Mouse (Mus musculus) CH12.LX (cell line): ENCODE measurements at regions not wholly inside any gene's neighbourhood (a gene's known extent, or its start where the extent isn't known, plus 50 kb on each side); places are given as distances from the start of the nearest gene placed in this dataset.

Experiments
- DNase-seq: peaks from one replicate; pipeline ENCODE4 v3.0.0-alpha.2; 2013; ENCODE audit errors: extremely low read depth
- H3K27ac ChIP-seq: 2 replicates; pipeline ENCODE4 v1.5.1; 2012; ENCODE audit warnings: low read depth, mild to moderate bottlenecking, control low read depth, moderate library complexity; ENCODE audit not compliant: insufficient read depth
- H3K27me3 ChIP-seq: replicated peaks from 2 replicates; pipeline ENCODE3; 2012; ENCODE audit warnings: inconsistent platforms
- H3K36me3 ChIP-seq, 2 experiments: replicated peaks in 1 of 2; 2 replicates each; pipeline versions ENCODE3 to v1.6.1; 2012; ENCODE audit warnings: inconsistent platforms in 1 of 2, low read length in 1 of 2, mild to moderate bottlenecking in 1 of 2, mixed read lengths in 1 of 2, moderate library complexity in 1 of 2; ENCODE audit not compliant: control insufficient read depth in 1 of 2, insufficient read depth in 1 of 2
- H3K4me1 ChIP-seq, 2 experiments: 2 replicates each; pipeline ENCODE4 v1.6.1; 2012; ENCODE audit warnings: inconsistent platforms in 1 of 2, moderate library complexity in 1 of 2; ENCODE audit not compliant: insufficient read depth in 2 of 2, control insufficient read depth in 1 of 2
- H3K4me2 ChIP-seq: 2 replicates; pipeline ENCODE4 v1.6.1; 2012; ENCODE audit warnings: low read depth, mild to moderate bottlenecking, control low read depth; ENCODE audit not compliant: poor library complexity, insufficient read depth, severe bottlenecking
- H3K4me3 ChIP-seq, 3 experiments: fragments of 150-350 bp in 1 of 3; sonication (generic) in 1 of 3; replicated peaks in 1 of 3; 2 replicates each; pipeline versions ENCODE3 to v1.5.1; 2011 to 2012; ENCODE audit warnings: low read depth in 2 of 3, low read length in 2 of 3, mild to moderate bottlenecking in 2 of 3, moderate library complexity in 2 of 3, control low read depth in 1 of 3, improper control_type of control experiment in 1 of 3, inconsistent platforms in 1 of 3, mixed read lengths in 1 of 3; ENCODE audit not compliant: poor library complexity in 1 of 3
- H3K79me2 ChIP-seq: replicated peaks from 2 replicates; pipeline ENCODE4 v1.6.1; 2012; ENCODE audit warnings: mild to moderate bottlenecking, moderate library complexity; ENCODE audit not compliant: control insufficient read depth, poor library complexity, insufficient read depth, severe bottlenecking; ENCODE audit errors: extremely low read depth
- H3K9ac ChIP-seq: 2 replicates; pipeline ENCODE4 v1.6.1; 2012; ENCODE audit warnings: low read depth, mild to moderate bottlenecking, control low read depth, moderate library complexity; ENCODE audit not compliant: insufficient read depth
- H3K9me3 ChIP-seq: replicated peaks from 2 replicates; pipeline ENCODE3; 2012; ENCODE audit warnings: low read length, inconsistent platforms, mixed read lengths
- CTCF ChIP-seq, 2 experiments: IDR thresholded peaks in 1 of 2; conservative IDR thresholded peaks in 1 of 2; 2 replicates each; pipeline ENCODE4 v1.5.1; 2011 to 2012; ENCODE audit warnings: low read depth in 2 of 2, low read length in 2 of 2, improper control_type of control experiment in 1 of 2, inconsistent platforms in 1 of 2, mild to moderate bottlenecking in 1 of 2, moderate library complexity in 1 of 2
- ELF1 ChIP-seq: IDR thresholded peaks from 2 replicates; pipeline ENCODE4 v1.6.1; 2014; ENCODE audit warnings: low read depth, mild to moderate bottlenecking, inconsistent platforms, low read length, improper control_type of control experiment
- ETS1 ChIP-seq: conservative IDR thresholded peaks from 2 replicates; pipeline ENCODE4 v1.6.1; 2012; ENCODE audit warnings: low read depth, mild to moderate bottlenecking, inconsistent platforms, low read length, improper control_type of control experiment, moderate library complexity
- IRF4 ChIP-seq: IDR thresholded peaks from 2 replicates; pipeline ENCODE4 v1.6.1; 2014; ENCODE audit warnings: low read depth, mild to moderate bottlenecking, inconsistent platforms, low read length, improper control_type of control experiment
- JUN ChIP-seq: IDR thresholded peaks from 2 replicates; pipeline ENCODE4 v1.6.1; 2011; ENCODE audit warnings: low read depth, mild to moderate bottlenecking, low read length, improper control_type of control experiment, moderate library complexity; ENCODE audit not compliant: insufficient read depth
- JUND ChIP-seq: conservative IDR thresholded peaks from 2 replicates; pipeline ENCODE4 v1.6.1; 2011; ENCODE audit warnings: low read depth, low read length, improper control_type of control experiment
- KAT2A ChIP-seq: IDR thresholded peaks from 2 replicates; pipeline ENCODE4 v1.6.1; 2012; ENCODE audit warnings: low read length, improper control_type of control experiment, inconsistent platforms; ENCODE audit not compliant: insufficient replicate concordance
- MAFK ChIP-seq: IDR thresholded peaks from 2 replicates; pipeline ENCODE4 v1.6.1; 2011; ENCODE audit warnings: low read length, improper control_type of control experiment; ENCODE audit not compliant: insufficient replicate concordance
- MAX ChIP-seq: IDR thresholded peaks from 2 replicates; pipeline ENCODE4 v1.6.1; 2011; ENCODE audit warnings: low read length, improper control_type of control experiment
- MEF2A ChIP-seq: IDR thresholded peaks from 2 replicates; pipeline ENCODE4 v1.6.1; 2014; ENCODE audit warnings: low read depth, mild to moderate bottlenecking, inconsistent platforms, low read length, improper control_type of control experiment, borderline replicate concordance
- MXI1 ChIP-seq: IDR thresholded peaks from 2 replicates; pipeline ENCODE4 v1.6.1; 2011; ENCODE audit warnings: mild to moderate bottlenecking, low read depth, low read length, improper control_type of control experiment
- NRF1 ChIP-seq: IDR thresholded peaks from 2 replicates; pipeline ENCODE4 v1.6.1; 2014; ENCODE audit warnings: low read depth, mild to moderate bottlenecking, inconsistent platforms, low read length, improper control_type of control experiment, moderate library complexity
- PAX5 ChIP-seq: IDR thresholded peaks from 2 replicates; pipeline ENCODE4 v1.6.1; 2012; ENCODE audit warnings: low read length, inconsistent platforms, mixed read lengths
- POLR2A ChIP-seq: IDR thresholded peaks from 2 replicates; pipeline ENCODE4 v1.6.1; 2011; ENCODE audit warnings: low read depth, mild to moderate bottlenecking, improper control_type of control experiment, low read length
- POLR2AphosphoS2 ChIP-seq: IDR thresholded peaks from 2 replicates; pipeline ENCODE4 v1.6.1; 2011; ENCODE audit warnings: low read depth, low read length, improper control_type of control experiment
- RAD21 ChIP-seq: IDR thresholded peaks from 2 replicates; pipeline ENCODE4 v1.6.1; 2011; ENCODE audit warnings: low read depth, mild to moderate bottlenecking, low read length, improper control_type of control experiment, moderate library complexity
- SMC3 ChIP-seq: IDR thresholded peaks from 2 replicates; pipeline ENCODE4 v1.6.1; 2011; ENCODE audit warnings: low read depth, low read length, improper control_type of control experiment
- TCF12 ChIP-seq: IDR thresholded peaks from 2 replicates; pipeline ENCODE4 v1.6.1; 2014; ENCODE audit warnings: low read depth, mild to moderate bottlenecking, inconsistent platforms, low read length, improper control_type of control experiment
- UBTF ChIP-seq: IDR thresholded peaks from 2 replicates; pipeline ENCODE4 v1.6.1; 2012; ENCODE audit warnings: low read depth, mild to moderate bottlenecking, inconsistent platforms, low read length, improper control_type of control experiment, moderate library complexity
- USF1 ChIP-seq: IDR thresholded peaks from 2 replicates; pipeline ENCODE4 v1.6.1; 2014; ENCODE audit warnings: low read depth, mild to moderate bottlenecking, inconsistent platforms, low read length, improper control_type of control experiment
- USF2 ChIP-seq: conservative IDR thresholded peaks from 2 replicates; pipeline ENCODE4 v1.6.1; 2011; ENCODE audit warnings: low read depth, low read length, improper control_type of control experiment
- ZC3H11A ChIP-seq: IDR thresholded peaks from 2 replicates; pipeline ENCODE4 v1.6.1; 2012; ENCODE audit warnings: low read depth, mild to moderate bottlenecking, inconsistent platforms, low read length, improper control_type of control experiment
- ZKSCAN1 ChIP-seq: IDR thresholded peaks from 2 replicates; pipeline ENCODE4 v1.6.1; 2012; ENCODE audit warnings: low read depth, inconsistent platforms, low read length, improper control_type of control experiment, borderline replicate concordance
- ZMIZ1 ChIP-seq: IDR thresholded peaks from 2 replicates; pipeline ENCODE4 v1.6.1; 2012; ENCODE audit warnings: low read depth, mild to moderate bottlenecking, inconsistent platforms, low read length, improper control_type of control experiment
- ZNF384 ChIP-seq: IDR thresholded peaks from 2 replicates; pipeline ENCODE4 v1.6.1; 2012; ENCODE audit warnings: low read depth, low read length, improper control_type of control experiment, inconsistent platforms
- dilution Hi-C: fragments of 300-500 bp; cut with MboI; formaldehyde crosslinking; loops from 2 replicates; pipeline ENCODE4 v1.14.3; 2020; ENCODE audit warnings: low sequenced_read_pairs; ENCODE audit not compliant: extremely low pct_unique_long_range_greater_than_20kb, extremely low pct_ligation_motif_present
- in situ Hi-C: fragments of 300-500 bp; cut with MboI; formaldehyde crosslinking; loops from 3 replicates; pipeline ENCODE4 v1.14.3; 2019; ENCODE audit warnings: low sequenced_read_pairs, low pct_ligation_motif_present, low pct_unique_long_range_greater_than_20kb, mixed read lengths

DNA sequence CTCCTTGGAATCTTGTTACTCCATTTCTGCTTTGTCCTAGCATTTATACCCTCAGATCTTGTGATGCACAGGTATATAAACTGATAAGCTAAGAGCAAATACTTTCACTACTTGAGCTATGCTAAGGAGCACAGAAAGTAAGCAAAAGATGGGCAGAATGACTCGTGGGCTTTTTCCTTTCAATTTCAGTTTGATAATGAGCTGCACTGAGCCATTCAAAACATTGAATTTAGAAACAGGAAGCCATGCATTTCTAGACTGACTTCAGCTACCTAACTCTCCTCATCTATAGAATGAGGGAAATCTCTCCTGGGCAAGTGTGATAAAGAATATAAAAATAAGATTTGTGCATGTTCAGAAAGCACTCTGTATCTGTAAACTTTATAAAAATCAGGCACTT lies 62.3 kb upstream of the Plscr5 start:
- Histone ChIP-seq H3K27ac (no peak overlapping the region), H3K79me2 (no peaks in the 10 kb centered on the region), H3K9ac (no peak overlapping the region), H3K27me3 (no peaks in the 10 kb centered on the region), H3K4me3 (peak overlapping the region in 1 of 3 experiments; percentile 7), H3K4me1 (peaks cover 0 to 6% of the 10 kb centered on the region in 2 experiments; a peak in 1 of 4 replicates), H3K9me3 (no peaks in the 10 kb centered on the region), H3K4me2 (peak overlapping the region; percentile 57; the same call in 1 of the 2 replicates), H3K36me3 (no peaks in the 10 kb centered on the region)
- in situ Hi-C loops: loop anchor here (25.0 kb wide), 1 partner anchor 482 kb away; no protein-coding TSS in a partner anchor
- dilution Hi-C loops: no loop called here
- TF ChIP-seq USF1: no peak
- TF ChIP-seq ETS1: peak; percentile 33; the same call in 1 of the 2 replicates
- TF ChIP-seq CTCF (conservative IDR thresholded peaks at IDR 0.05 in 1 of 2, IDR thresholded peaks at IDR 0.05 in 1 of 2; ENCODE audit: low read depth in 2 of 2, low read length in 2 of 2): no peak
- TF ChIP-seq POLR2AphosphoS2: no peak
- no peak for TF ChIP-seq ZNF384
- no peak for TF ChIP-seq TCF12
- TF ChIP-seq IRF4: peak; percentile 13; the same call in 1 of the 2 replicates
- no peak for TF ChIP-seq PAX5
- peak; percentile 24 for DNase-seq

- Histone ChIP-seq H3K9ac (no peak overlapping the region), H3K4me2 (no peak overlapping the region), H3K27me3 (no peaks in the 10 kb centered on the region), H3K36me3 (no peaks in the 10 kb centered on the region), H3K4me1 (peaks cover 0 to 6% of the 10 kb centered on the region in 2 experiments; a peak in 1 of 4 replicates), H3K4me3 (no peak overlapping the region), H3K79me2 (no peaks in the 10 kb centered on the region), H3K9me3 (no peaks in the 10 kb centered on the region), H3K27ac (no peak overlapping the region)
- in situ Hi-C loops: loop anchor here (25.0 kb wide), 1 partner anchor 480 kb away; no protein-coding TSS in a partner anchor
- dilution Hi-C loops: no loop called here
- DNase-seq: no peak
- no peak for TF ChIP-seq MAFK
- TF ChIP-seq MAX: no peak
- no peak for TF ChIP-seq UBTF
- no peak for TF ChIP-seq ELF1
Measured at GRCm38 (mm10) chr9:92132440-92132839, 60.3 kb upstream of the Plscr5 start.

DNA sequence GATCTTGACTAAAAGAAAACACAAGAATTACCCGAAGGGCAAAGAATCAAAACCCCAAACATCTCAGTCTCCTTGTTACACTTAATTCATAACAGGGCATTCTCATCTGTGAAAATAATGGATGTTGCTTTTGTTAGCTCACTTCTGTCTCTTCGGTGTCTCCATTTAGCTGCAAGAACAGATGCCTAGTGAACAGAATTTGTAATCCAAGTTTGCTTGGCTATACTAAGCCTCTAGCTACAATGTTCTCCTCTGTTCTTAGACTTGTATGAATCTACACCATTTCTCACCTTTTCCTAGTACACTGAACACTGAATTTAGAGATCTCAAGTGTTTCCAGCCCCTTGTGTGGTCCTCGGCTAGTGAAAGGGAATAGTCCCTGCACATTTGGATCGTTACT lies 50.8 kb upstream of the Plscr5 start:
- no peaks in the 10 kb centered on the region for H3K36me3 ChIP-seq
- H3K9ac ChIP-seq: no peak overlapping the region
- dilution Hi-C loops (no loop called here), in situ Hi-C loops (loop anchor here (25.0 kb wide), 1 partner anchor 470 kb away; no protein-coding TSS in a partner anchor)
- H3K79me2 ChIP-seq: no peaks in the 10 kb centered on the region
- no peak for TF ChIP-seq KAT2A
- TF ChIP-seq ZNF384: no peak
- no peak for TF ChIP-seq IRF4
- no peak for TF ChIP-seq JUN
- TF ChIP-seq ZMIZ1: no peak
- no peak for TF ChIP-seq SMC3
- TF ChIP-seq USF1: no peak
- TF ChIP-seq TCF12: no peak
- TF ChIP-seq MXI1: no peak
- TF ChIP-seq USF2: no peak
- TF ChIP-seq ETS1: no peak
- TF ChIP-seq MAFK: no peak
- no peak for TF ChIP-seq ZKSCAN1
- TF ChIP-seq POLR2A: no peak
- TF ChIP-seq NRF1: no peak
- TF ChIP-seq JUND: no peak
- no peak for TF ChIP-seq MEF2A
- TF ChIP-seq ZC3H11A: no peak
- TF ChIP-seq RAD21: no peak
- H3K4me3 ChIP-seq: no peak overlapping the region
- H3K27ac ChIP-seq: no peak overlapping the region
- H3K4me2 ChIP-seq: no peak overlapping the region; the same call in 1 of the 2 replicates
- no peak for DNase-seq
- H3K9me3 ChIP-seq: no peaks in the 10 kb centered on the region
- no peaks in the 10 kb centered on the region for H3K27me3 ChIP-seq
- no peaks in the 10 kb centered on the region for H3K4me1 ChIP-seq
